Mouse (Mus musculus): ENCODE results near the gene Kctd11.
A peak's percentile ranks its signal among the peaks of the same experiment; 100 is the strongest.
"Not testable (repeated sequence)": the region's sequence is repeated elsewhere in the genome, so short reads cannot be mapped to it uniquely, and the experiment has no call there.

The Kctd11 gene

GRCm38 (mm10) chr11:69881787-69882670 is 823 bp upstream of the Kctd11 start:
- no peak for DNase-seq

GRCm38 (mm10) chr11:69880506-69880852 is 727 bp downstream of the Kctd11 start:
- peak; percentile 63 to 77 for DNase-seq

GRCm38 (mm10) chr11:69879711-69880110 is 1.5 kb downstream of the Kctd11 start:
- DNase-seq = no peak

GRCm38 (mm10) chr11:69878952-69879351 is 2.3 kb downstream of the Kctd11 start:
- no peak for DNase-seq

- no peak for DNase-seq
These were observed 2.8 kb downstream of the Kctd11 start for GRCm38 (mm10) chr11:69878399-69878798.

- DNase-seq = peak in 1 of 2 experiments; percentile 26
These were observed 3.3 kb downstream of the Kctd11 start, which contains the start of gene Tmem95 for GRCm38 (mm10) chr11:69877878-69878277. TSS of gene Tmem95 (minus strand) at chr11:69878018.

GRCm38 (mm10) chr11:69876867-69877266 is 4.3 kb downstream of the Kctd11 start:
- peak; percentile 89 to 92 for DNase-seq

- no peak for DNase-seq
These were observed 5.0 kb downstream of the Kctd11 start for GRCm38 (mm10) chr11:69876186-69876585.

- no peak for DNase-seq
These were observed 8.8 kb downstream of the Kctd11 start for GRCm38 (mm10) chr11:69872451-69872850.

GRCm38 (mm10) chr11:69871822-69872221 is 9.4 kb downstream of the Kctd11 start:
- DNase-seq = no peak

GRCm38 (mm10) chr11:69870289-69871069 is 10.7 kb downstream of the Kctd11 start:
- DNase-seq = no peak

- DNase-seq = no peak
These were observed 13.9 kb downstream of the Kctd11 start for GRCm38 (mm10) chr11:69867335-69867734.

GRCm38 (mm10) chr11:69865561-69865960 is 15.6 kb downstream of the Kctd11 start:
- DNase-seq = no peak

- DNase-seq = no peak
These were observed 16.9 kb downstream of the Kctd11 start for GRCm38 (mm10) chr11:69864138-69864860.

- not testable (repeated sequence) for DNase-seq
These were observed 17.5 kb downstream of the Kctd11 start for GRCm38 (mm10) chr11:69863729-69864128.

- no peak for DNase-seq
These were observed 22.9 kb downstream of the Kctd11 start, which contains the start of gene Tnk1 for GRCm38 (mm10) chr11:69858113-69858998. TSS of gene Tnk1 (minus strand) at chr11:69858730.

GRCm38 (mm10) chr11:69855347-69855746 is 25.9 kb downstream of the Kctd11 start:
- peak; percentile 56 to 74 for DNase-seq

- DNase-seq = no peak
These were observed 26.5 kb downstream of the Kctd11 start for GRCm38 (mm10) chr11:69854680-69855079.

GRCm38 (mm10) chr11:69853994-69854393 is 27.2 kb downstream of the Kctd11 start:
- DNase-seq = peak in 1 of 2 experiments; percentile 15

GRCm38 (mm10) chr11:69850754-69851153 is 30.5 kb downstream of the Kctd11 start:
- no peak for DNase-seq

- DNase-seq = no peak
These were observed 31.3 kb downstream of the Kctd11 start for GRCm38 (mm10) chr11:69849884-69850283.

- DNase-seq = no peak
These were observed 32.1 kb downstream of the Kctd11 start for GRCm38 (mm10) chr11:69849128-69849527.
